Mouse (Mus musculus) heart, embryonic 15.5 days (tissue): Measurements from ENCODE around the gene Wfdc6a. TPM values are rescaled to one million over a fixed set of nuclear protein-coding genes. Genes with fewer than 3 reads are reported as not detected.
"Not testable (repeated sequence)": the region's sequence is repeated elsewhere in the genome, so short reads cannot be mapped to it uniquely, and the experiment has no call there.

ENCODE experiments used
- ATAC-seq: fragments of 200-750 bp; cut with Nextera tagmentation; replicated peaks from 2 replicates; pipeline ENCODE4 v1.8.0; 2017; ENCODE audit warnings: low read depth, moderate TSS enrichment; ENCODE audit not compliant: insufficient number of reproducible peaks, insufficient read depth, low FRiP score
- H3K27ac ChIP-seq: fragments of 300-500 bp; sonication (generic); 2 replicates; pipeline ENCODE4 v1.5.1; 2015; ENCODE audit warnings: mild to moderate bottlenecking, inconsistent platforms
- H3K27me3 ChIP-seq: fragments of 300-500 bp; sonication (generic); 2 replicates; pipeline ENCODE4 v1.6.1; 2015; ENCODE audit warnings: inconsistent platforms
- H3K36me3 ChIP-seq: fragments of 300-500 bp; sonication (generic); 2 replicates; pipeline ENCODE4 v1.6.1; 2015; ENCODE audit warnings: mild to moderate bottlenecking, inconsistent platforms
- H3K4me1 ChIP-seq: fragments of 300-500 bp; sonication (generic); replicated peaks from 2 replicates; pipeline ENCODE4 v1.6.1; 2015; ENCODE audit warnings: inconsistent platforms
- H3K4me2 ChIP-seq: fragments of 300-500 bp; sonication (generic); 2 replicates; pipeline ENCODE4 v1.6.1; 2015; ENCODE audit warnings: inconsistent platforms, mild to moderate bottlenecking, moderate library complexity
- H3K4me3 ChIP-seq: fragments of 300-500 bp; sonication (generic); 2 replicates; pipeline ENCODE4 v1.5.1; 2015; ENCODE audit warnings: mild to moderate bottlenecking, inconsistent platforms
- H3K9ac ChIP-seq: fragments of 300-500 bp; sonication (generic); 2 replicates; pipeline ENCODE4 v1.6.1; 2015; ENCODE audit warnings: mild to moderate bottlenecking, inconsistent platforms
- H3K9me3 ChIP-seq: fragments of 300-500 bp; sonication (generic); replicated peaks from 2 replicates; pipeline ENCODE4 v1.6.1; 2016; ENCODE audit warnings: inconsistent platforms
- WGBS: fragments of 180-500 bp; shearing (Covaris S2); methylation state at CpG from one replicate; pipeline ENCODE4 v1.1.7; 2015; ENCODE audit warnings: mixed read lengths; 5-methylcytosine and 5-hydroxymethylcytosine counted together
- polyA plus RNA-seq: library from polyadenylated mRNA; unstranded; fragments of >200 nt; fragmentation: Nextera tagmentation; extraction: Ambion mirVana; gene quantifications from 2 replicates; pipeline ENCODE4 v1.2.1, GENCODE M21; 2015

The Wfdc6a gene
- polyA plus RNA-seq: 0.21 and 0.47 TPM in 2 replicates

DNA sequence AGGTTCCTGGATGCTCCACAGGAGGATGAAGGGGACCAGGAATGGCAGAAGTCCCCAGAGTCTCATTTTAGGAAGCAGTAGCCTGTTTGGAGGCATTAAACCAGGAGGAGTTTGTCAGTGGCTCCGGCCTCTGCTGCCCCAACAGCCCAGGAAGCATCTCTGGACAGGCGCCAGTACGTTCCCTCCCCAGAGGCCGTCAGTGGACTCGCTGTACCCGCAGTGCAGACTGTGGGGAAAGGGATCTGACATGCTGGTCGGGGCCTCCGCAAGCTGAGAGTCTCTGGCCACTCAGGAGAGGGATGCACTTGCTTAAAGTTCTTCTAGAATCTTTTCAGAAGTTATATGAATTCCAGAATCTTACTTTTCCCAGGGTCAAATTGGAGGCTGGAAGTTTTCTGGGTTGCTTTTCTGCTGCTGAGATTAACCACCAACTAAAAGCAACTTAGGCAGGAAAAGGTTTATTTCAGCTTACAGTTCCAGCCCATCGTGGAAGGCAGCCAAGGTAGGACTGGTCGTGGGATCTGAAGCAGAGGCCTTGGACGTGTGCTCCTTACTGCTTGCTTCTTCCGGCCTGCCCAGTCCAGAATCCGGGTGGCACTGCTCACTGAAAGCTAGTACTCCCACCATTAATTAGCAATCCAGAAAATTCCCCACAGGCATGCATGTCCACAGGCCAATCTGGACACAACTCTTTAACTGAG, at the start of gene Wfdc6a:
Gene Wfdc6a, minus strand, starts transcription at position 423 of the 701 bp plus-strand sequence.
- ATAC-seq: not testable (repeated sequence)

DNA sequence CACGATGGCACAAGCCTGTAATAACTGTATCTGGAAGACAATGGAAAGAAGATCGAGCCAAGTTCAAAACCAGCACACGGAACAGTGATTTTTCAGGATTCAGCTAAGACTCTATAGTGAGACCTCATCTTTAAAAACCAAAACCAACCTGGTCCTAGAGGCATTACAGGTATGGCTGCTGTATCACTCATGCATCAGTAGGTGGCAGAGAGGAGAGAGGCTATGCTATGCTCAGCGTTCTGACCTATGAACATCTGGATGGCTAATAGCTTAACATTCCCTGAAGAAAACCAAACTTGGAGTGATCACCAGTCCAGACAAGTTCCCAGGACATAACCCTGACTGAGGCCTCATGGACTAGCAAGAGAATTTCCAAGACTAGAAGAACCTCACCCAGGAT, 36.5 kb upstream of the Wfdc6a start:
- H3K9me3 ChIP-seq: no peaks in the 10 kb centered on the region
- no peak overlapping the region for H3K9ac ChIP-seq
- H3K4me2 ChIP-seq: no peak overlapping the region
- 76% methylated on average over 4 of the region's 4 CpGs for WGBS
- no peak overlapping the region for H3K4me3 ChIP-seq
- no peak for ATAC-seq
- H3K36me3 ChIP-seq: no peaks in the 10 kb centered on the region
- no peaks in the 10 kb centered on the region for H3K4me1 ChIP-seq
- H3K27ac ChIP-seq: no peak overlapping the region
- H3K27me3 ChIP-seq: no peaks in the 10 kb centered on the region

More for the DNA sequence above, at the start of gene Wfdc6a:
- H3K4me1 ChIP-seq, H3K4me2 ChIP-seq, H3K9ac ChIP-seq, H3K9me3 ChIP-seq, H3K4me3 ChIP-seq, H3K36me3 ChIP-seq, H3K27ac ChIP-seq: not testable (repeated sequence)
- WGBS: 44% methylated on average over 13 of the region's 13 CpGs
- H3K27me3 ChIP-seq: peaks cover 16% of the 10 kb centered on the region

DNA sequence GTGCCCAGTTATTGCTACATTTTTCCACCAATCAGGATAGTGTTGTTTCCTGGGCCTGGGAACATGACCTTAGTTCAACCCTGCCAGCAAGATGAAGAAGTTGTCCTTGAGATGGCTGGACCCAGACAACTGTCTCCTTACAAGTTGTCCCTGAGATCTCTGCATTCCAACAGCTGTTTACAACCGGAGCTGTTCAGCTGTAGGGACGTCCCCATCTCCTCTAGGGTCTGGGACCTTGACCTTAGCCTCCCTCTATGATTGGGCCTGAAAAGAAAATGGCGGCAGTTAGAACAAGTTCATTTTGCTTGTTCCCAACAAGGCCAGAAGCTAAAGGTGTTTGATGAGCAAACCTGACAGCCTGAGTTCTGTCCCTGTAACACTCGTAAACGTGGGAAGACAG, 33.8 kb upstream of the Wfdc6a start:
- Histone ChIP-seq H3K27me3 (no peaks in the 10 kb centered on the region), H3K4me3 (no peak overlapping the region), H3K4me1 (no peaks in the 10 kb centered on the region), H3K9ac (no peak overlapping the region), H3K4me2 (no peak overlapping the region), H3K9me3 (no peaks in the 10 kb centered on the region), H3K27ac (no peak overlapping the region), H3K36me3 (no peaks in the 10 kb centered on the region)
- no peak for ATAC-seq
- 71% methylated on average over 5 of the region's 5 CpGs for WGBS

DNA sequence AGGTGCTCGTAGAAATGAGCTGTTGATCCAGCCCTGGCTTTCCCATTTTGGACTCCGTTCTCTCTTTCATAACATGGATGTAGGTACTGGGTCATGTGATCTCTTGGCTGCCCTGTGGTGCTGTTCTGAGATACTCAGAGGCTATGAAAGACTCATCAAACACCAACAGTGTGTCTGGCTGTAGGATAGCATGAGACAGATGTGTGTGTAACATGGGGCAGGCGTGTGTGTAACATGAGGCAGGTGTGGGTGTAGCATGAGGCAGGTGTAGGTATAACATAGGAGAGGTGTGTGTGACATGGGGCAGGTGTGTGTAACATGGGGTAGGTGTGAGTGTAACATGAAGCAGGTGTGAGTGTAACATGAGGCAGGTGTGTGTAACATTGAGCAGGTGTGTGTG, 30.1 kb upstream of the Wfdc6a start:
- H3K4me1 ChIP-seq: no peaks in the 10 kb centered on the region
- WGBS: 91% methylated on average over 3 of the region's 3 CpGs
- H3K9me3 ChIP-seq: no peaks in the 10 kb centered on the region
- ATAC-seq: no peak
- no peaks in the 10 kb centered on the region for H3K36me3 ChIP-seq
- H3K4me2 ChIP-seq: no peak overlapping the region
- H3K27ac ChIP-seq: no peak overlapping the region
- H3K4me3 ChIP-seq: no peak overlapping the region
- no peaks in the 10 kb centered on the region for H3K27me3 ChIP-seq
- H3K9ac ChIP-seq: no peak overlapping the region

DNA sequence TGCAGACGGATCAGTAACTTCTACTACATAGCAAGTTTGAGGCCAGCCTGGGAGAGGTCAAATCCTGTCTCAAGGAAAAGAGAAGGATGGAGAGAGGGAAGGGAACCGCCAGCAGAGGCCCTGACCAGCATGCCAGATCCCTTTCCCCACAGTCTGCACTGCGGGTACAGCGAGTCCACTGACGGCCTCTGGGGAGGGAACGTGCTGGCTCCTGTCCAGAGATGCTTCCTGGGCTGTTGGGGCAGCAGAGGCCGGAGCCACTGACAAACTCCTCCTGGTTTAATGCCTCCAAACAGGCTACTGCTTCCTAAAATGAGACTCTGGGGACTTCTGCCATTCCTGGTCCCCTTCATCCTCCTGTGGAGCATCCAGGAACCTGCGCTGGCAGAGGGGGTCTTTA, 28.2 kb upstream of the Wfdc6a start, which contains the start of the genes Wfdc6b and Wfdc8:
Gene Wfdc6b, plus strand, starts transcription at position 52 of the 400 bp plus-strand sequence.
Gene Wfdc8, minus strand, starts transcription at position 156 of the 400 bp plus-strand sequence.
- not testable (repeated sequence) for H3K4me1 ChIP-seq, ATAC-seq, H3K36me3 ChIP-seq, H3K27ac ChIP-seq, H3K9ac ChIP-seq, H3K27me3 ChIP-seq, H3K4me2 ChIP-seq, H3K4me3 ChIP-seq, H3K9me3 ChIP-seq
- 35% methylated on average over 8 of the region's 8 CpGs for WGBS

DNA sequence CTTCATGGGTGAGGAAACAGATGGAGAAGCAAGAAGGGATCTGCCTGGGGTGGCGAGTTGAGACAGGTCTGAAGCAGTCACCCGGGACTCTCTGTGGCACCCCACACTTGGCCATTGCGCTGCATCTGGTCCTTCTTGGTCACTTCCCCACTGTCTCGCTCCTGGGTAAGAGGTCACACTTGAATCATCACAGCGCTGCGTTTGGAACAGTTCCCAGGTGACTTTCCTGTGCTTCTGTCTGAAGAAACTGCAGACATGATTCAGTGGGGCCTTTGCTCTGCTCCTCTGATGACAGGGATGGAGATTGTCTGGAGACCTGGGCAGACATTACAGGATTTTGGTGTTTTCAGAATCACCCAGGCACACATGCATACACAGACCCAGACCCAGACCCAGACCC, 23.5 kb upstream of the Wfdc6a start:
- no peak for ATAC-seq
- Histone ChIP-seq H3K27me3 (0 out of 2 replicates have a peak, but pooled peaks cover 9% of the 10 kb centered on the region), H3K4me3 (no peak overlapping the region), H3K9me3 (no peaks in the 10 kb centered on the region), H3K4me2 (no peak overlapping the region), H3K4me1 (no peaks in the 10 kb centered on the region), H3K9ac (no peak overlapping the region), H3K36me3 (no peaks in the 10 kb centered on the region), H3K27ac (no peak overlapping the region)
- 64% methylated on average over 6 of the region's 6 CpGs for WGBS

DNA sequence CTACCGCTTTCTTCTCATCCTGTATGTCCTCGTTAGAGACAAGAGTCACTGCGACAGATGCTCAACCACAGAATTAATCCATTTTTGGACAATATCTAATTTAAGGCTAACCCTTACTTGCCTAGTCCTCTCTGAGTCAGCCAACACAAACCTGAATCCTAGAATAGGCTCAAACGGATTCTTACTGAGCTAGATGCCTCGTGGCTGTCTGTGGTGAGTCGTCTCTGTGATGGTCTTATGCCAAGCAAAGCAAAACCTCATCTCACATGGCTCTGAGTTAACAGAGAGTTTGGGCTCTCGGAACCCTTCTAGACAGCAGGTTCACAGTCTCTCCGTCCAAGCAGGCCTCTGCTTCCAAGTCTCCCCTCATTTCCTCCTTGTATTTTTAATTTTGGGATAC, 19.2 kb upstream of the Wfdc6a start:
- no peak overlapping the region for H3K9ac ChIP-seq
- 77% methylated on average over 8 of the region's 8 CpGs for WGBS

DNA sequence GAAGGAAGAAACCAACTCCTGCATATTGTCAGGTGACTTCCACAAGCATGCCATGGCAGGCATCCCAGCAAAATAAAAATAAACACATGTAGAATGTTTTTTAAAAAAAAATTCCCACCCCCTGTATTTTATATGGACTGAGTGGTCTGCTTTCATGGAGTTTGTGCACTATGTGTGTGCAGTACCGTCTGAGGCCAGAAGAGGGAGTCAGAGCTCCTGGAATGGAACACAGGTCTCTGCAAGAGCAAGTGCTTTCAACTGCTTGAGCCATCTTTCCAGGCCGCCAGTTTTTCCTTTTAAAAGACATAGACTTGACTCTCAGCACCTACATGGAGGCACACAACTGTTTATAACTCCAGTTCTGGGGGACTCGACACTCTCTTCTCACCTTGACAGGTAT, 18.2 kb upstream of the Wfdc6a start:
- ATAC-seq: no peak
- H3K27ac ChIP-seq: no peak overlapping the region
- H3K4me3 ChIP-seq: no peak overlapping the region
- no peaks in the 10 kb centered on the region for H3K36me3 ChIP-seq
- H3K9me3 ChIP-seq: 0 out of 2 replicates have a peak, but pooled peaks cover 4% of the 10 kb centered on the region
- no peaks in the 10 kb centered on the region for H3K4me1 ChIP-seq
- no peak overlapping the region for H3K9ac ChIP-seq
- WGBS: 85% methylated on average over 3 of the region's 3 CpGs
- H3K27me3 ChIP-seq: 0 out of 2 replicates have a peak, but pooled peaks cover 9% of the 10 kb centered on the region
- H3K4me2 ChIP-seq: no peak overlapping the region

More for the DNA sequence above, 19.2 kb upstream of the Wfdc6a start:
- Histone ChIP-seq H3K4me1 (no peaks in the 10 kb centered on the region), H3K4me3 (no peak overlapping the region), H3K27me3 (0 out of 2 replicates have a peak, but pooled peaks cover 9% of the 10 kb centered on the region), H3K36me3 (no peaks in the 10 kb centered on the region), H3K27ac (no peak overlapping the region), H3K4me2 (no peak overlapping the region), H3K9me3 (0 out of 2 replicates have a peak, but pooled peaks cover 4% of the 10 kb centered on the region)
- ATAC-seq: no peak

DNA sequence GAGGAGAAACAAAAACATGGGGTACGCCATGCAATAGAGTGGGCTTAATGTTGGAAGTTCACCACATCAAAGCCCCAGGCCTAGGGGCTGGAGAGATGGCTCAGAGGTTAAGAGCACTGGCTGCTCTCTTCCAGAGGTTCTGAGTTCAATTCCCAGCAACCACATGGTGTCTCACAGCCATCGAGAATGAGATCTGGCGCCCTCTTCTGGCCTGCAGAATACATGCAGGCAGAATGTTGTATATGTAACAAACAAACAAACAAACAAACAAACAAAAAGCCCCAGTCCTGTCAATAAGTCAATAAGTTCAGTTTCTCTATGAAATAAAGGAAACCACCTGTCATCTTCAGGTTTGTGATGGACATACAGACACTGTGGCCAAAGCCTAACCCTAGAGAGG, 14.9 kb upstream of the Wfdc6a start:
- H3K36me3 ChIP-seq: no peaks in the 10 kb centered on the region
- 55% methylated on average over 3 of the region's 3 CpGs for WGBS
- no peak for ATAC-seq
- no peak overlapping the region for H3K4me2 ChIP-seq
- 0 out of 2 replicates have a peak, but pooled peaks cover 4% of the 10 kb centered on the region for H3K9me3 ChIP-seq
- H3K27ac ChIP-seq: no peak overlapping the region
- H3K4me1 ChIP-seq: no peaks in the 10 kb centered on the region
- H3K9ac ChIP-seq: no peak overlapping the region
- H3K4me3 ChIP-seq: no peak overlapping the region
- no peaks in the 10 kb centered on the region for H3K27me3 ChIP-seq

DNA sequence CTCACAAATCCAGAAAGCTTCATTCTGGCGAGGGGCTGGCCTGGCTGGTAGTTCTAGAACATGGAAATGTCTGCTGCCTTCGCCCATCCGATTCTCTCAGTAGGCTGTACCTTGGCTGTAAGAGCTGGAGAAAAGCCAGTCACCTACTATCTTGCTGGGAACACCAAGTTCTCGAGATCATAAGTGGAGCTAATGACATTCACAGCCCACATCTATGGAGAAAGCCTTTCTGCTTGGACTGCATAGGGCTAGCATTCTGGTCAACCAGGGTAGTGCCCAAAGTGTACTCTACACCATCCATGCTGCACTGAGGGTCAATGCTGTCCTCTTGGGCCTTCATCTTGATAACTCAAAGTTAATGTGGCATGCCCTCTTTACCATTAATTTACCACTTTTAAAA, 8.2 kb upstream of the Wfdc6a start, which contains the start of gene Eppin:
Gene Eppin, minus strand, starts transcription at position 101 of the 400 bp plus-strand sequence.
- H3K9ac ChIP-seq: no peak within 1 kb of the TSS
- WGBS: 67% methylated on average over 4 of the region's 4 CpGs
- no peaks in the 10 kb centered on the region for H3K9me3 ChIP-seq
- no peak within 1 kb of the TSS for H3K4me2 ChIP-seq
- no peaks in the 10 kb centered on the region for H3K4me1 ChIP-seq
- no peak within 1 kb of the TSS for H3K4me3 ChIP-seq
- peaks cover 13% of the 10 kb centered on the region for H3K27me3 ChIP-seq
- H3K36me3 ChIP-seq: no peaks in the 10 kb centered on the region
- ATAC-seq: no peak
- no peak within 1 kb of the TSS for H3K27ac ChIP-seq

DNA sequence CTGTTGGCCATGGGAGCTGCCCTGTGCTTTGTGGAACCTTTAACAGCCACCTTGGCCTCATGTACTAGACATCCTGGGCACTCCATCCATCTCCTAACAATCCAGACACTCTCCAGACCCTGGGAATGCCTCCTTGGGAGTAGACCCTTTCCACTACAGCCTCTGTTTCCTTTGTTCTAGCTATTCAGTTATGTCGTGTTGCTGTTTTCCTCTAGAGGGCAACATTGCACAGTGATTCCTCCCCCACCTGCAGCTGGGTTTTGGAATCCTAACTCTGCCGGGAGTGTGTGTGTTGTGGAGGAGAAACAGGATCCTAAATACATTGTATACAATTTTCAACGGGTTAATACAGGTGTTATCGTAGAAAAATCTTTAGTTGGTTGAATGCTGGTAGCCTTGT, 6.8 kb upstream of the Wfdc6a start:
- H3K27ac ChIP-seq: no peak overlapping the region
- H3K9ac ChIP-seq: no peak overlapping the region
- 6% methylated on average over 4 of the region's 4 CpGs for WGBS
- no peak for ATAC-seq
- H3K27me3 ChIP-seq: peaks cover 20% of the 10 kb centered on the region
- no peaks in the 10 kb centered on the region for H3K9me3 ChIP-seq
- H3K36me3 ChIP-seq: no peaks in the 10 kb centered on the region
- no peak overlapping the region for H3K4me2 ChIP-seq
- H3K4me3 ChIP-seq: no peak overlapping the region
- H3K4me1 ChIP-seq: no peaks in the 10 kb centered on the region

DNA sequence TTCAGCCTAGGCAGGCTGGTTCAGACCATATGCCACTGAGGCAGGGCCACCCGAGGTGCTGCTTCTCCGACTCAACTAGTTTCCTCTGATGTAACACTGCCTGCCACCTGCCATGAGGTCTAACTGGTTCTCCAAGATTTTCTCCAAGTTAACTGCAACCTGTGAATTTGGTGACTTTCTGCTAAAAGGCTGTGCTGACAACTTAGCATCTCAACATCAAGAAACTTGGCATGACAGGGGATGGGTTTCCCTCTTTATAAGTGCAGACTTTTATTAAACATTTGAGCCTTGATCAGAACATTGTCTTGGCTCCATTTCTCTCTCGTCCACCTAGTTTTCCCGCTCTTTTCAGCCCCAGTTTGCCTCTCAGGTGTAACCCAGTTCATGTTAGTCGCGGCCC, 11.9 kb downstream of the Wfdc6a start, which contains the start of gene Spint3:
Gene Spint3, minus strand, starts transcription at position 101 of the 400 bp plus-strand sequence.
- not testable (repeated sequence) for ATAC-seq
- WGBS: 76% methylated on average over 6 of the region's 6 CpGs

More for the DNA sequence above, 11.9 kb downstream of the Wfdc6a start, which contains the start of gene Spint3:
- not testable (repeated sequence) for H3K4me2 ChIP-seq, H3K4me3 ChIP-seq, H3K27ac ChIP-seq, H3K36me3 ChIP-seq, H3K9me3 ChIP-seq, H3K4me1 ChIP-seq, H3K27me3 ChIP-seq, H3K9ac ChIP-seq
